Mouse (Mus musculus): ENCODE results near the gene Gm572. TPM values are rescaled to one million over a fixed set of nuclear protein-coding genes. Genes with fewer than 3 reads are reported as not detected.

The Gm572 gene
- polyA plus RNA-seq, 1 experiment from 2014 or later, result not detected

DNA sequence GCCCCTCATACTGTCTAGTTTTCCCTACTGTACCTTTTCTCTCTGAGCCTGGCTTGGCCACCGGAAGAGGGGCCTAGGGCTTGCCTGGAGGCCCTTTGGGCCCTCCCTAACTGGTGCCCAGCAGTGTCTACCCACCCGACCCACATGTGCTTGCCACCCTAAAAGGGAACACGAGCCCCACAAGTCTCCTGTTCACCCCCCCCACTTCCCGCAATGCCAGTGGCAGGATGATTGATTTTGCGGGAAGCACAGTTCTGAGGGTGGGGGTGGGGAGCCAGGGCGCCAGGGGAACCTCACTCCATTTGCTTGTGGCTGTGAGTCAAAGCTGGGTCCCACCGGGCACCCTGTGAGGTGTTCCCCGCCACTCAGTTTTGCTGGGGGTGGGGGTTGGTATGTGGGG lies 70.9 kb downstream of the Gm572 start:
- WGBS, result 55% methylated on average over 8 of the region's 8 CpGs
- Histone ChIP-seq H3K4me3 (no peak overlapping the region), H3K9me3 (replicated peaks) (no peaks in the 10 kb centered on the region), H3K27me3 (ENCODE audit: low read depth, poor library complexity, severe bottlenecking) (peaks cover 45% of the 10 kb centered on the region), H3K4me1 (peaks cover 61% of the 10 kb centered on the region), H3K27ac (peak overlapping the region; percentile 61), H3K36me3 (no peaks in the 10 kb centered on the region)
- no peak for DNase-seq (ENCODE audit: low spot score)

- Histone ChIP-seq H3K9me3 (replicated peaks) (no peaks in the 10 kb centered on the region), H3K27me3 (ENCODE audit: low read depth, poor library complexity, severe bottlenecking) (peaks cover 51% of the 10 kb centered on the region), H3K27ac (peak overlapping the region; percentile 61), H3K4me3 (no peak overlapping the region), H3K4me1 (peaks cover 60% of the 10 kb centered on the region), H3K36me3 (no peaks in the 10 kb centered on the region)
- 86% methylated on average over 12 of the region's 12 CpGs for WGBS
- no peak for DNase-seq (ENCODE audit: low spot score)
Observed at GRCm38 (mm10) chr4:148714739-148715138, 71.6 kb downstream of the Gm572 start.

GRCm38 (mm10) chr4:148715396-148715795 lies 72.3 kb downstream of the Gm572 start:
- WGBS, result 46% methylated on average over 3 of the region's 3 CpGs
- Histone ChIP-seq H3K27ac (no peak overlapping the region), H3K27me3 (ENCODE audit: low read depth, poor library complexity, severe bottlenecking) (peaks cover 58% of the 10 kb centered on the region), H3K9me3 (replicated peaks) (no peaks in the 10 kb centered on the region), H3K4me1 (peaks cover 57% of the 10 kb centered on the region), H3K4me3 (no peak overlapping the region), H3K36me3 (no peaks in the 10 kb centered on the region)
- DNase-seq (ENCODE audit: low spot score), result no peak

Other genes starting within 250 kb of the Gm572 start
- gene Ubiad1, start 198.5 kb upstream of the Gm572 start, polyA plus RNA-seq (2016; fragmentation: Nextera tagmentation; extraction: Ambion mirVana), result 25.9 and 26.4 TPM in 2 replicates
- gene Mtor, start 194.7 kb upstream of the Gm572 start, polyA plus RNA-seq (2016; fragmentation: Nextera tagmentation; extraction: Ambion mirVana), result 20.6 and 22.3 TPM in 2 replicates
- 0.23 and 0.56 TPM in 2 replicates for gene Angptl7, start 142.9 kb upstream of the Gm572 start, polyA plus RNA-seq (2016; fragmentation: Nextera tagmentation; extraction: Ambion mirVana)
- gene Exosc10, start 84.9 kb upstream of the Gm572 start, polyA plus RNA-seq (2016; fragmentation: Nextera tagmentation; extraction: Ambion mirVana), result 108 and 115 TPM in 2 replicates
- 249 and 363 TPM in 2 replicates for gene Srm, start 51.8 kb upstream of the Gm572 start, polyA plus RNA-seq (2016; fragmentation: Nextera tagmentation; extraction: Ambion mirVana)
- gene Masp2, start 40.8 kb upstream of the Gm572 start, polyA plus RNA-seq (2016; fragmentation: Nextera tagmentation; extraction: Ambion mirVana), result 0.33 and 0.51 TPM in 2 replicates
- 446 and 455 TPM in 2 replicates for gene Tardbp, start 16.3 kb upstream of the Gm572 start, polyA plus RNA-seq (2016; fragmentation: Nextera tagmentation; extraction: Ambion mirVana)
- 1.0 and 2.1 TPM in 2 replicates for gene Casz1, start 161.1 kb downstream of the Gm572 start, polyA plus RNA-seq (2016; fragmentation: Nextera tagmentation; extraction: Ambion mirVana)

All from limb, embryonic 10.5 days (tissue).